Mouse (Mus musculus) neural tube, embryonic 12.5 days (tissue): ENCODE data around the gene Cbln3. TPM values are rescaled to one million over a fixed set of nuclear protein-coding genes. Genes with fewer than 3 reads are reported as not detected.

Source experiments
- ATAC-seq: fragments of 200-750 bp; cut with Nextera tagmentation; 2 replicates; pipeline ENCODE4 v1.8.0; 2017; ENCODE audit warnings: low read depth, mild to moderate bottlenecking, moderate TSS enrichment, moderate library complexity; ENCODE audit not compliant: low FRiP score
- H3K27ac ChIP-seq: fragments of 300-500 bp; sonication (generic); 2 replicates; pipeline ENCODE4 v1.5.1; 2016
- H3K27me3 ChIP-seq: fragments of 300-500 bp; sonication (generic); replicated peaks from 2 replicates; pipeline ENCODE4 v1.6.1; 2016; ENCODE audit warnings: mild to moderate bottlenecking
- H3K36me3 ChIP-seq: fragments of 300-500 bp; sonication (generic); 2 replicates; pipeline ENCODE4 v1.6.1; 2016; ENCODE audit warnings: mild to moderate bottlenecking
- H3K4me1 ChIP-seq: fragments of 300-500 bp; sonication (generic); 2 replicates; pipeline ENCODE4 v1.6.1; 2016
- H3K4me2 ChIP-seq: fragments of 300-500 bp; sonication (generic); replicated peaks from 2 replicates; pipeline ENCODE4 v1.6.1; 2016; ENCODE audit warnings: mild to moderate bottlenecking
- H3K4me3 ChIP-seq: fragments of 300-500 bp; sonication (generic); 2 replicates; pipeline ENCODE4 v1.5.1; 2016
- H3K9ac ChIP-seq: fragments of 300-500 bp; sonication (generic); 2 replicates; pipeline ENCODE4 v1.6.1; 2016; ENCODE audit warnings: mild to moderate bottlenecking
- H3K9me3 ChIP-seq: fragments of 300-500 bp; sonication (generic); 2 replicates; pipeline ENCODE4 v1.6.1; 2016; ENCODE audit warnings: mild to moderate bottlenecking
- WGBS: fragments of 180-500 bp; shearing (Covaris S2); methylation state at CpG from one replicate; pipeline ENCODE4 v1.1.7; 2016; 5-methylcytosine and 5-hydroxymethylcytosine counted together
- polyA plus RNA-seq: library from polyadenylated mRNA; unstranded; fragments of >200 nt; fragmentation: Nextera tagmentation; extraction: Ambion mirVana; gene quantifications from 2 replicates; pipeline ENCODE4 v1.2.1, GENCODE M21; 2016

Gene Cbln3
- polyA plus RNA-seq, 1 experiment from 2014 or later: 0.25 TPM

DNA sequence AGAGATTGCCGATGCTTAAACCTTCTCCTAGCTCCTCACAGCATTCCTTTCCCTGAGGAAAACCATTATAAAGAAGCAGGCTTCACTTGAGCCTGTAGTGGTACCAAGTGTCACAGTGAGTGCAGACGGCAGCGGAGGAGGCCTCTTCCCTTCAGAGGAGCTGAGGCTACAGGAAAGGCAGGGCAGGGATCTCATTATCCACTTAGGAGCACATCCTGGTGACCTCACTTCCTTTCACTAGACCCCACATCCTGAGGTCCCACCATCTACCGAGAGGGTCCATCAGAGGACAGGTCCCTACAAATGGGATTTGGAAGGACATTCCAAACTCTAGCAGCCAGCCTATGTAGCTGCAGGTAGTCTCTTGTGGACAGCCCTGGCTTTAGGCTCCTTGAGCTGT is 26.6 kb downstream of the Cbln3 start:
- H3K4me3 ChIP-seq: no peak overlapping the region
- WGBS: 82% methylated on average over 4 of the region's 4 CpGs
- peaks cover 6% of the 10 kb centered on the region for H3K36me3 ChIP-seq
- no peak overlapping the region for H3K9ac ChIP-seq
- H3K9me3 ChIP-seq: no peaks in the 10 kb centered on the region
- peaks cover 42% of the 10 kb centered on the region for H3K4me1 ChIP-seq
- no peaks in the 10 kb centered on the region for H3K27me3 ChIP-seq
- ATAC-seq: no peak
- H3K4me2 ChIP-seq: peak overlapping the region; percentile 18
- no peak overlapping the region for H3K27ac ChIP-seq

DNA sequence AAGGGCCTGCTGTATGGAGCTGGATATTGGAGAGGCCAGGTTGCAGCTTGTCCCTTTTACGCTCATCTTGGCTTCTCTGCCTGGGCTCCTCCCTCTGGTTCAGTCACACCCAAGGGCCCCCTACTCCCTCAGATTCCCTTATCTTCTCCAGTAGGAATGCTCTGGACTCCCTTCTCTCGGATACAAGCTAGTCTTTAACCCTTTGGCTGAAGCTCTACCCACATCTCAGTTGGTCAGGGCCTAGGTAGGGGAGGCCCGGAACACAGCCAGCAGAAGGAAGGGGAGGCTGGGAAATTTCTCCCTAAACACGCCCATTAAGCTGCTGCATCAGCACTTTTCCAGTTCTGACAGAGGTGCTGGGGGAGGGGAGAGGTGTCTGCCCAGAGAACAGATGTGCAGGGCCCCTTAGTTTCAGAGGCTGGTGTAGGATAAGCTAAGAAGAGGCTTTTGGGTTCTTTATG is 29.1 kb downstream of the Cbln3 start:
- Histone ChIP-seq H3K4me1 (peaks cover 42% of the 10 kb centered on the region), H3K27me3 (no peaks in the 10 kb centered on the region), H3K9ac (peak overlapping the region; percentile 75), H3K27ac (no peak overlapping the region), H3K4me2 (peak overlapping the region; percentile 87), H3K9me3 (no peaks in the 10 kb centered on the region), H3K4me3 (peak overlapping the region; percentile 66), H3K36me3 (peaks cover 6% of the 10 kb centered on the region)
- WGBS: 6% methylated on average over 4 of the region's 4 CpGs
- peak; percentile 17; the same call in 1 of the 2 replicates for ATAC-seq

DNA sequence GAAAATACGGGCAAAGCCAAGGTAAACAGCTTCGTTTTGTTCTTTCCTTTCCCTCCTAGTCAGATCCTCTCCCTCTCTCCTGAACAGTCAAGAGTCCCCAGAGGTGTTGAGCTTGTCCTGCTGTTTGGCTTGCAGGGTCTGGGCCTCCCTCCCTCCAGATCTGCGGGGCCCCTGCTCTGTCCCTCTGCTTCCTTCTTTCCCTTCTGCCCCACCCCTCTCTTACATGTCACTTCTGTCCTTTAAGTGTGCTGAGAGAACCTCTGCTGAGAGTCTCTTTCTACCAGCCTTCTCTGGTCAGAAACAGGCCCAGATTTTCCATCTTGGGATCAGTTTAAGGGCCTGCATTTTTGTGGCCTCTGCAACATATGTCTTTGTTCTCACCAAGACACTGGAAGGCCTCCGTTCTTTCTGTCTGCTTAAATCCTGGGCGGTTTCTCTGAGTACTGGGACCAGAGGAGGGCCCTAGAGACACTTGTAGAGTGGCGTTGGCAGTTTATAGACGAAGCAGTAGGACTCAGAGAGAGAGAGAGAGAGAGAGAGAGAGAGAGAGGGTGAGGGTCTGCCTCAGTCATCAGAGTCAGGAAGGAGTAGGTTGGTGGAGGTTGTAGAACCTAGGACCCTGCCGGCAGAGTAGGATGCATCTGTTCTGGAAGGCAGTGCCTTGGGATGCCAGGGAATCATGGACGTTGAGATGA is 29.6 kb downstream of the Cbln3 start:
- peaks cover 42% of the 10 kb centered on the region for H3K4me1 ChIP-seq
- WGBS: 1% methylated on average over 9 of the region's 9 CpGs
- 0 out of 2 replicates have a peak, but pooled peaks have one; percentile 19 for ATAC-seq

DNA sequence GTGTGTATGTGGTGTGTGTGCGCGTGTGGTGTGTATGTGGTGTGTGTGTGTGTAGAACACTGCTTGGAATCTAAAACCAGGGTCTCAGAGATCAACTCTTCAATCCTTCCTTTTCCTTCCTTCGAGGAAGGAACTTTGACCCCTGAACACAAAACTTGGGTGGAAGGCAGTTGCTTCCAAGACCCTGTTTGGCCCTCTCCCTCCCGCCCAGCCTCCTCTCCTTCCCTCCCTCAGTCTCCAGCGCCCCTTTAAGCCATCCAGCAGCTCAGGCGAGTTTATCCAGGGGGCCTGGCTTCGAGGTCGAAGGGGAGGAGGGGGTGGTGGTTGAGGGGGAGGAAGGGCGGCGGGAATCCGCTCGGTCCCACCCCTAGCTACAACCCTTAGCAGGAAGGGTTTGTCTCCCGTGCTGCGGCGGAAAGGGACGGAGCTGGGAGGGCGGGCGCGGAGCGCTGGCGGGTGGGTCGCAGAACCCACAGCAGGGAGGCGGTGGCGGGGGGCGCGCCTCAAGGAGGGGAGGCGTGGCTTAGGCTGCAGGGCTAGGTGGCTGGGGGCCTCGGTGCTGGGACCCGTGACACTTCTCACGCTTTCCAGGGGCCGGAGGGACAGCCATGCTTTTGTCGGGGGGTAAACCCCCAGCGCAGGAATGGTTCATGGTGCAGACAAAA is 30.4 kb downstream of the Cbln3 start, which contains the start of gene Nynrin:
Nynrin (plus strand) TSS at position 390 of the 665 bp plus-strand sequence.
- H3K9ac ChIP-seq: peak within 1 kb of the TSS; percentile 75
- H3K4me1 ChIP-seq: peaks cover 39% of the 10 kb centered on the region
- peak within 1 kb of the TSS; percentile 66 for H3K27ac ChIP-seq
- peaks cover 4% of the 10 kb centered on the region; the same call in 1 of the 2 replicates for H3K36me3 ChIP-seq
- H3K4me3 ChIP-seq: peak within 1 kb of the TSS; percentile 66
- H3K4me2 ChIP-seq: peak within 1 kb of the TSS; percentile 87
- ATAC-seq: peak; percentile 80
- H3K9me3 ChIP-seq: no peaks in the 10 kb centered on the region
- 2% methylated on average over 32 of the region's 33 CpGs for WGBS
- no peaks in the 10 kb centered on the region for H3K27me3 ChIP-seq

More for the DNA sequence above, 29.6 kb downstream of the Cbln3 start:
- Histone ChIP-seq H3K27ac (peak overlapping the region; percentile 66), H3K27me3 (no peaks in the 10 kb centered on the region), H3K9me3 (no peaks in the 10 kb centered on the region), H3K36me3 (peaks cover 6% of the 10 kb centered on the region), H3K9ac (peak overlapping the region; percentile 75), H3K4me3 (peak overlapping the region; percentile 66), H3K4me2 (peak overlapping the region; percentile 87)

DNA sequence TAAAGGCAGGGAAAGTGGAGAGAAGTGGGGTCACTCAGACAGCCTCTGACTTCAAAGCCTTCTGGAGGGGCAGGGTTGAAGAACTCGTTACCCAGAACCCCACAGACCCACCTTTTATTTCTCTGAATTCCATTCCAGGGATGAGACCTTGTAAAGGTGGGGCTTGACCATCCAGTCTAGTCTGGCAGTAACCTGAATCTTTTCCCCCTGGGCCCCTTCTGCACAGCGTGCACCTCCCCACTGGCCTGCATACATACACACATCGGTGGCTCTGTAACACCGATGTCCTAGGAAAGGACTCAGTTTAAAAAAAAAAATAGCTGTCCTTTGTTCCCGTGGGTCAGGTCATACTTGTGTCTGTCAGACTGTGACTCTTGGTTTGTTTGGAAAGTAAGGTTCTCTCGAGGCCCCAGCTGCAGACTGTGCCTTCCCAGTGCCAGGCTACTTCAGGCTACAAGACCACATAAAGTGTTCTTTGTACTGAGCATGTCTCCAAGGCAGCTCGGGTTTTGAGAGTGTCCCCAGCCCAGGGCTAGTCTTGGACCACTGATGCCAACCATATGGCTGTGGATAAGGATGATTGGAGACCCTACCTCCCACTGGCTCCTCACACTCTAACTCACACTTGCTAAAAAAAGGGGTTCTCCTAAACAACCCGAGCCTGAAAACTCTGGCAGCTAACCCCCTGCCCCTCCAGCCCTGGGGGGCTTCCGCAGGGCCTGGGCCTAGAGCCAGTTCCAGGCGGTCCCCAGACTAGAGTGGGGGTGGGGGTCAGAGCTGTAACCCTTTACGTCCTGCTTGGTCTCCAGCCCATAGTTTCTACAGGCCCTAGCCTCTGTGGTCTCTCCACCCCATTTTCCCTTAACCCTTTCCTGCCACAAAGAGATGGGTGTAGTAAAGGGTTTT is 31.3 kb downstream of the Cbln3 start:
- Histone ChIP-seq H3K9ac (no peak overlapping the region), H3K9me3 (no peaks in the 10 kb centered on the region), H3K4me3 (peak overlapping the region; percentile 66), H3K27ac (peak overlapping the region; percentile 62), H3K4me1 (peaks cover 39% of the 10 kb centered on the region), H3K4me2 (peak overlapping the region; percentile 87), H3K36me3 (peaks cover 4% of the 10 kb centered on the region; the same call in 1 of the 2 replicates), H3K27me3 (no peaks in the 10 kb centered on the region)
- 5% methylated on average over 11 of the region's 11 CpGs for WGBS
- peak; percentile 58 for ATAC-seq

DNA sequence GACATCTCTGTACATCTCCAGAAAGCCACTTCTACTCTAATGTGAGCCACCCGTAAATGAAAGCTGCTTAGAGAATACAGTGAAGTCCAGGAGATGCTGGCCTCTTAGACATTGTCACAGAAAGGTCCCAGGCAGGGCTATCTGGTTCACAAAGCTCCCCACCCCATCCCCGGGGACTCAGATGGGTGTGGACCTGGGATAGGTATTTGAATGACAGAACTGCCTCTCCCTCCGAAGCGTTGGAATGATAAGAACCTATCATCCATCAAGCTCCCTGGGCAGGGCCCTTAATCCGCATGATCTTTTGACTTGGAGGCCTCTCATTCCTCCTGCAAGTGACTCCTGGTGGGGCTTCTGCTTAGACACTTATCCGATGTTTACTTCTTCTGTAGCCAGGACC is 33.3 kb downstream of the Cbln3 start:
- H3K36me3 ChIP-seq: no peaks in the 10 kb centered on the region
- H3K9ac ChIP-seq: no peak overlapping the region
- no peak overlapping the region for H3K27ac ChIP-seq
- H3K4me1 ChIP-seq: peaks cover 28% of the 10 kb centered on the region
- 67% methylated on average over 6 of the region's 6 CpGs for WGBS
- no peak overlapping the region for H3K4me2 ChIP-seq
- H3K4me3 ChIP-seq: no peak overlapping the region
- no peak for ATAC-seq
- H3K27me3 ChIP-seq: no peaks in the 10 kb centered on the region
- no peaks in the 10 kb centered on the region for H3K9me3 ChIP-seq

DNA sequence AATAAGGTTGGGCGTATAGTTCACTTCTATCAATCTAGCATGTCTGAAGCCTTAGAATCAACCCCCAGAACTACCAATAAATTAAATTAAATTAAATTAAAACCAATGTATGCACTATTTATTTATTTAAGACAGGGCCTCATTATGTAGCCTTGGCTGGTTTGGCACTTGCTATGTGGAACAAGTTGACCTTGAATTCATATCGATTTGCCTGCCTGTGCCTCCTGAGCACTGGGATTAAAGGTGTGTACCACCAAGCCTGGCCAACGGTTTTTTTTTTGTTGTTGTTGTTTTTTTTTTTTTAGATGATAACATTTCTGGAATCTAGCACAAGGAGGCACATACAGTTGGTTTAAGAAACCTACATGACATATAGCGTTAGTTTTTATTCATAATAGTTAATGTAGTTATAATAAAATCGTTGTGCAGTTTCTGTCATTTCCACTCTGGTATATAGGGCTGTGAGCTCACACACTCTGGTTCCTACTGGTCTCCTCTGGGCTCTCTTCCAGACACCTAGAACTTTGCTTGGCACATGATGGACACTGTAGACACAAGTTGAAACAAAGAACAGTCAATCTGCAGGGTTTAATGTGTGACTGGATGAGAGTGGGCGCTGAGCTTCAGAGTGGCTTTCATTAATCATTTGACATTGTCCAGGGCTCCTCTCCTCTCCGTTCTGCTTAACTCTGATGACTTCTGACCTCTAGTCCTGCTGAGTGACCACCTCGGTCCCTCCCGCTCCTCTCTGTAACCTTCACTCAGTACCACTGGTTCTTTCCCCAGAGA is 38.5 kb downstream of the Cbln3 start:
- Histone ChIP-seq H3K9me3 (no peaks in the 10 kb centered on the region), H3K27ac (no peak overlapping the region), H3K4me1 (no peaks in the 10 kb centered on the region), H3K4me2 (no peak overlapping the region), H3K9ac (no peak overlapping the region), H3K27me3 (no peaks in the 10 kb centered on the region), H3K4me3 (no peak overlapping the region), H3K36me3 (no peaks in the 10 kb centered on the region)
- no peak for ATAC-seq
- WGBS: 75% methylated on average over 9 of the region's 9 CpGs

DNA sequence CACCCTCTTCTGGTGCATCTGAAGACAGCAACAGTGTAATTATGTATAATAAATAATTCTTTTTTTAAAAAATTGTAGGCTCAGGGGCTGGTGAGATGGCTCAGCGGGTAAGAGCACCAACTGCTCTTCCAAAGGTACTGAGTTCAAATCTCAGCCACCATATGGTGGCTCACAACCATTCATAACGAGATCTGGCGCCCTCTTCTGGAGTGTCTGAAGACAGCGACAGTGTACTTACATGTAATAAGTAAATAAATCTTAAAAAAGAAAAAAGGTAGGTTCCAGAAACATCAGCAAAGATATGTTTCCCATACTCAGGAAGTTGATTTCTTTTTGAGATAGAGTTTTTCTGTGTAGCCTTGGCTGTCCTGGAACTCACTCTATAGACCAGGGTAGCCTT is 41.4 kb downstream of the Cbln3 start:
- Histone ChIP-seq H3K27me3 (no peaks in the 10 kb centered on the region), H3K9me3 (no peaks in the 10 kb centered on the region), H3K4me3 (no peak overlapping the region), H3K4me2 (no peak overlapping the region), H3K9ac (no peak overlapping the region), H3K4me1 (no peaks in the 10 kb centered on the region), H3K36me3 (no peaks in the 10 kb centered on the region), H3K27ac (no peak overlapping the region)
- no peak for ATAC-seq
- 79% methylated on average over 4 of the region's 4 CpGs for WGBS

DNA sequence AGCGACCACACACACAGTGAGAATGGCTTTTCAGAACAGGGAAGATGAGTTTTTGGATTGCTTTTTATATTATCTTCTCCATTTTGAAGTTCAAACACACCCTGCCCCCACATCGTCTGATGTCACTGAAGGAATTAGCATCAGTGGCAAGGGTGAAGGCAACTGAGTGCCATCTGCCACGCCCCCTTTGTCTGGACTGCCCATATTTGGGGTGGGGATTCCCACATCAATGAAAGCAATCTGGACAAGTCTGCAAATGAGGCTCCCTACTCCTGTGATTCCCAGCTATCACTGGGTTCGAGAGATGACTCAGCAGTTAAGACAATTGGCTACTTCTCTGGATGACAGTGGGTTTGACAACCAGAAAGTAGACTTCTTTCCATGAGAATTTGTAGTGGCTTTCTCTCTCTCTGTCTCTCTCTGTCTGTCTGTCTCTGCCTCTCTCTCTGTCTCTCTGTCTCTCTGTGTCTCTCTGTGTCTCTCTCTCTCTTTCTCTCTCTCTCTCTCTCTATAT is 43.3 kb downstream of the Cbln3 start:
- no peak overlapping the region for H3K9ac ChIP-seq
- H3K4me2 ChIP-seq: no peak overlapping the region
- H3K27me3 ChIP-seq: no peaks in the 10 kb centered on the region
- no peak overlapping the region for H3K27ac ChIP-seq
- ATAC-seq: no peak
- no peaks in the 10 kb centered on the region for H3K36me3 ChIP-seq
- H3K9me3 ChIP-seq: no peaks in the 10 kb centered on the region
- no peak overlapping the region for H3K4me3 ChIP-seq
- 58% methylated on average over 4 of the region's 4 CpGs for WGBS
- no peaks in the 10 kb centered on the region for H3K4me1 ChIP-seq

DNA sequence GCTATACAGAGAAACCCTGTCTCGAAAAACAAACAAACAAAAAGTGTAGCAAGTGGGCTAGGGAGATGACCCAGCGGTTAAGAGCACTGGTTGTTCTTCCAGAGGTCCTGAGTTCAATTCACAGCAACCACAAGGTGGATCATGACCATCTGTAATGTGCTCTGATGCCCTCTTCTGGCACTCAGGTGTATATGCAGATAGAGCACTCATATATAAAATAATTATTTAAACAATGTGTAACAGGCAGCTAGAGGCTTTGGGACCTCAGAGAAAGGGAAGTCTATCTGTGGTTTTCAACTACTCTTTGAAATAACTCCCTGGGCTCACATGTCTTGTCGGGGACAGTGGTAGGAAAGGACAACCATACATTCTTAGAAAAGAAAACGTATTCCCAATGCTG is 45.5 kb downstream of the Cbln3 start:
- WGBS: 84% methylated on average over 4 of the region's 4 CpGs
- no peak overlapping the region for H3K4me2 ChIP-seq

DNA sequence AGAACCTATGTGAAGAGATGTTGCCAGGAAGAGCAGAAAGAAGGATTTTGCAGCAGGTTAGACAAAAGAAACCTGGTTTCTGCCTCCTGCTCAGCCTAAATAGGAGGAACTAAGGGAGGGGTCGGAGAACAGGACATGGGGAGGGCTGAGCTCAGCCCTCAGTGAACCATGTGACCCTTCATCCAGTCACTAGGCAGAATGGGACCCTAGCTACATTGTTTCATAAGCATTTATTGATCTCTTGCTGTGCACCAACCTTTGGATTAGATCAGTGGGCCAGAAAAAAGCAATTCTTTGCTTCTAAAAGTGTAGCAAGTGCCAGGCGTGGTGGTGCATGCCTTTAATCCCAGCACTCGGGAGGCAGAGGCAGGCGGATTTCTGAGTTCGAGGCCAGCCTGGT is 45.9 kb downstream of the Cbln3 start:
- WGBS: 90% methylated on average over 5 of the region's 5 CpGs
- no peaks in the 10 kb centered on the region for H3K4me1 ChIP-seq
- no peak overlapping the region for H3K27ac ChIP-seq
- ATAC-seq: no peak
- no peaks in the 10 kb centered on the region for H3K27me3 ChIP-seq
- H3K9ac ChIP-seq: no peak overlapping the region
- no peaks in the 10 kb centered on the region for H3K9me3 ChIP-seq
- H3K4me2 ChIP-seq: no peak overlapping the region
- no peak overlapping the region for H3K4me3 ChIP-seq
- H3K36me3 ChIP-seq: no peaks in the 10 kb centered on the region

More for the DNA sequence above, 45.5 kb downstream of the Cbln3 start:
- ATAC-seq: no peak
- no peaks in the 10 kb centered on the region for H3K36me3 ChIP-seq
- H3K27ac ChIP-seq: no peak overlapping the region
- no peak overlapping the region for H3K4me3 ChIP-seq
- H3K9ac ChIP-seq: no peak overlapping the region
- H3K27me3 ChIP-seq: no peaks in the 10 kb centered on the region
- no peaks in the 10 kb centered on the region for H3K9me3 ChIP-seq
- no peaks in the 10 kb centered on the region for H3K4me1 ChIP-seq
